8 mouse cellular contexts compared by ENCODE assay signal in genomic region chr8:111299363-111299820, GRCm38 (mm10). TPM values are rescaled to one million over a fixed set of nuclear protein-coding genes. Genes with fewer than 3 reads are reported as not detected.
DNase-seq lines count a peak whose midpoint lies in the region; ATAC-seq lines count a peak whose summit lies in the region.

No protein-coding gene starts in this region.

- ATAC-seq in embryonic facial prominence, embryonic 12.5 days (ENCODE audit: insufficient number of reproducible peaks, insufficient read depth, low FRiP score, low TSS enrichment) = no peak
- peak; percentile 25; the same call in 1 of the 2 replicates for ATAC-seq in heart, embryonic 11.5 days (replicated peaks; ENCODE audit: insufficient number of reproducible peaks, low FRiP score, low TSS enrichment)
- peak; percentile 26 for ATAC-seq in kidney, embryonic 15.5 days (replicated peaks; ENCODE audit: low FRiP score)
- peak; percentile 33 for ATAC-seq in liver, embryonic 13.5 days (ENCODE audit: low read depth)
- ATAC-seq in stomach, embryonic 15.5 days (ENCODE audit: insufficient read depth, low FRiP score, low read depth) = no peak; the same call in 1 of the 2 replicates

- H3K36me3 ChIP-seq in embryonic facial prominence, embryonic 12.5 days = peaks cover 22% of the 10 kb centered on the region
- peaks cover 13% of the 10 kb centered on the region for H3K36me3 ChIP-seq in heart, embryonic 11.5 days (ENCODE audit: control insufficient read depth, insufficient read depth, low read length)
- H3K36me3 ChIP-seq in kidney, embryonic 15.5 days = peaks cover 24% of the 10 kb centered on the region
- H3K36me3 ChIP-seq in liver, embryonic 13.5 days = peaks cover 31% of the 10 kb centered on the region
- peaks cover 11% of the 10 kb centered on the region for H3K36me3 ChIP-seq in stomach, embryonic 15.5 days

- H3K4me3 ChIP-seq in embryonic facial prominence, embryonic 12.5 days = peak overlapping the region; percentile 61
- peak overlapping the region; percentile 97 for H3K4me3 ChIP-seq in heart, embryonic 11.5 days (ENCODE audit: low read depth, low read length)
- H3K4me3 ChIP-seq in kidney, embryonic 15.5 days (replicated peaks) = peak overlapping the region; percentile 86
- peak overlapping the region; percentile 98 for H3K4me3 ChIP-seq in liver, embryonic 13.5 days (replicated peaks)
- peak overlapping the region; percentile 94 for H3K4me3 ChIP-seq in stomach, embryonic 15.5 days (replicated peaks)

- H3K27ac ChIP-seq in embryonic facial prominence, embryonic 12.5 days = peak overlapping the region; percentile 94
- H3K27ac ChIP-seq in heart, embryonic 11.5 days (ENCODE audit: low read depth, low read length) = peak overlapping the region; percentile 94
- H3K27ac ChIP-seq in kidney, embryonic 15.5 days = peak overlapping the region; percentile 97
- H3K27ac ChIP-seq in liver, embryonic 13.5 days = peak overlapping the region; percentile 93
- peak overlapping the region; percentile 95 for H3K27ac ChIP-seq in stomach, embryonic 15.5 days

- H3K27me3 ChIP-seq in embryonic facial prominence, embryonic 12.5 days = no peaks in the 10 kb centered on the region
- H3K27me3 ChIP-seq in heart, embryonic 11.5 days (ENCODE audit: control insufficient read depth, insufficient read depth, low read length) = no peaks in the 10 kb centered on the region
- H3K27me3 ChIP-seq in kidney, embryonic 15.5 days = no peaks in the 10 kb centered on the region
- no peaks in the 10 kb centered on the region for H3K27me3 ChIP-seq in liver, embryonic 13.5 days
- H3K27me3 ChIP-seq in stomach, embryonic 15.5 days (replicated peaks) = no peaks in the 10 kb centered on the region

- H3K4me1 ChIP-seq in embryonic facial prominence, embryonic 12.5 days = peaks cover 7% of the 10 kb centered on the region
- no peaks in the 10 kb centered on the region for H3K4me1 ChIP-seq in heart, embryonic 11.5 days (ENCODE audit: control insufficient read depth, insufficient read depth, low read length)
- peaks cover 11% of the 10 kb centered on the region for H3K4me1 ChIP-seq in kidney, embryonic 15.5 days
- peaks cover 38% of the 10 kb centered on the region for H3K4me1 ChIP-seq in liver, embryonic 13.5 days (replicated peaks)
- peaks cover 8% of the 10 kb centered on the region; the same call in 1 of the 2 replicates for H3K4me1 ChIP-seq in stomach, embryonic 15.5 days

- H3K4me2 ChIP-seq in embryonic facial prominence, embryonic 12.5 days (replicated peaks) = peak overlapping the region; percentile 62
- H3K4me2 ChIP-seq in heart, embryonic 11.5 days = peak overlapping the region; percentile 60
- peak overlapping the region; percentile 65 for H3K4me2 ChIP-seq in kidney, embryonic 15.5 days
- H3K4me2 ChIP-seq in liver, embryonic 13.5 days = peak overlapping the region; percentile 71
- peak overlapping the region; percentile 64 for H3K4me2 ChIP-seq in stomach, embryonic 15.5 days

- DNase-seq in A20 (ENCODE audit: low read depth, low spot score) = peak; percentile 89
- DNase-seq in adrenal gland, adult 2 months = peak; percentile 68
- DNase-seq in liver, embryonic 13.5 days = peak; percentile 69
- DNase-seq in naive thymus-derived CD4-positive, alpha-beta T cell, adult 2 months (ENCODE audit: low read depth) = peak; percentile 70

- H3K9me3 ChIP-seq in embryonic facial prominence, embryonic 12.5 days = no peaks in the 10 kb centered on the region
- no peaks in the 10 kb centered on the region for H3K9me3 ChIP-seq in heart, embryonic 11.5 days (replicated peaks; ENCODE audit: control insufficient read depth, low read length)
- no peaks in the 10 kb centered on the region for H3K9me3 ChIP-seq in kidney, embryonic 15.5 days (replicated peaks)
- H3K9me3 ChIP-seq in liver, embryonic 13.5 days (replicated peaks) = no peaks in the 10 kb centered on the region
- H3K9me3 ChIP-seq in stomach, embryonic 15.5 days = no peaks in the 10 kb centered on the region

- H3K9ac ChIP-seq in embryonic facial prominence, embryonic 12.5 days = peak overlapping the region; percentile 90
- H3K9ac ChIP-seq in heart, embryonic 11.5 days (ENCODE audit: low read depth, low read length) = peak overlapping the region; percentile 95
- peak overlapping the region; percentile 92 for H3K9ac ChIP-seq in kidney, embryonic 15.5 days
- H3K9ac ChIP-seq in liver, embryonic 13.5 days = peak overlapping the region; percentile 99
- H3K9ac ChIP-seq in stomach, embryonic 15.5 days = peak overlapping the region; percentile 87

- under 1% methylated on average over 28 of the region's 28 CpGs for WGBS in embryonic facial prominence, embryonic 12.5 days
- WGBS in heart, embryonic 11.5 days (ENCODE audit: insufficient replicate concordance) = under 1% methylated on average over 28 of the region's 28 CpGs
- under 1% methylated on average over 28 of the region's 28 CpGs for WGBS in kidney, embryonic 15.5 days
- under 1% methylated on average over 28 of the region's 28 CpGs for WGBS in liver, embryonic 13.5 days (ENCODE audit: insufficient replicate concordance)
- under 1% methylated on average over 28 of the region's 28 CpGs for WGBS in stomach, embryonic 15.5 days

RNA-seq across cellular contexts. Expression of gene Rfwd3, which starts 0.6 kb away (rescaled TPM):
- 10 to 100 TPM; 50.1 to 54.4 TPM for total RNA-seq in adrenal gland, adult 2 months (2021)
- 11.6 and 13.6 TPM in 2 replicates for polyA plus RNA-seq in adrenal gland, adult 2 months (2012; rRNA removed)
- polyA plus RNA-seq in embryonic facial prominence, embryonic 12.5 days (2016; fragmentation: Nextera tagmentation; extraction: Ambion mirVana) = 67.8 and 68.4 TPM in 2 replicates
- polyA plus RNA-seq in heart, embryonic 11.5 days (2014; fragmentation: Nextera tagmentation; extraction: Ambion mirVana) = 43.8 and 46.6 TPM in 2 replicates
- polyA plus RNA-seq in kidney, embryonic 15.5 days (2015; fragmentation: Nextera tagmentation; extraction: Ambion mirVana) = 69.1 and 72.4 TPM in 2 replicates
- polyA plus RNA-seq in liver, embryonic 13.5 days (2015; fragmentation: Nextera tagmentation; extraction: Ambion mirVana) = 45.7 and 60.4 TPM in 2 replicates
- 45.2 and 52.3 TPM in 2 replicates for polyA plus RNA-seq in stomach, embryonic 15.5 days (2015; fragmentation: Nextera tagmentation; extraction: Ambion mirVana)

RNA-seq across cellular contexts. Expression of gene Mlkl, which starts 38.6 kb away (rescaled TPM):
- total RNA-seq in adrenal gland, adult 2 months (2021) = 10 to 100 TPM in 1 of 2 experiments, 1 to 10 TPM in 1; 8.4 to 25.0 TPM
- polyA plus RNA-seq in adrenal gland, adult 2 months (2012; rRNA removed) = 1.1 and 2.0 TPM in 2 replicates
- polyA plus RNA-seq in embryonic facial prominence, embryonic 12.5 days (2016; fragmentation: Nextera tagmentation; extraction: Ambion mirVana) = 0.25 and 0.35 TPM in 2 replicates
- 1.7 and 2.6 TPM in 2 replicates for polyA plus RNA-seq in heart, embryonic 11.5 days (2014; fragmentation: Nextera tagmentation; extraction: Ambion mirVana)
- 1.8 and 2.2 TPM in 2 replicates for polyA plus RNA-seq in kidney, embryonic 15.5 days (2015; fragmentation: Nextera tagmentation; extraction: Ambion mirVana)
- polyA plus RNA-seq in liver, embryonic 13.5 days (2015; fragmentation: Nextera tagmentation; extraction: Ambion mirVana) = 2.5 and 2.8 TPM in 2 replicates
- polyA plus RNA-seq in stomach, embryonic 15.5 days (2015; fragmentation: Nextera tagmentation; extraction: Ambion mirVana) = 2.4 TPM in 2 replicates

RNA-seq across cellular contexts. Expression of gene Glg1, which starts 40.4 kb away (rescaled TPM):
- 100 to 1,000 TPM; 100 to 110 TPM for total RNA-seq in adrenal gland, adult 2 months (2021)
- polyA plus RNA-seq in adrenal gland, adult 2 months (2012; rRNA removed) = 48.1 and 52.6 TPM in 2 replicates
- 95.2 and 97.6 TPM in 2 replicates for polyA plus RNA-seq in embryonic facial prominence, embryonic 12.5 days (2016; fragmentation: Nextera tagmentation; extraction: Ambion mirVana)
- 61.3 and 74.9 TPM in 2 replicates for polyA plus RNA-seq in heart, embryonic 11.5 days (2014; fragmentation: Nextera tagmentation; extraction: Ambion mirVana)
- polyA plus RNA-seq in kidney, embryonic 15.5 days (2015; fragmentation: Nextera tagmentation; extraction: Ambion mirVana) = 76.0 and 78.0 TPM in 2 replicates
- 14.3 and 17.1 TPM in 2 replicates for polyA plus RNA-seq in liver, embryonic 13.5 days (2015; fragmentation: Nextera tagmentation; extraction: Ambion mirVana)
- 63.4 and 63.7 TPM in 2 replicates for polyA plus RNA-seq in stomach, embryonic 15.5 days (2015; fragmentation: Nextera tagmentation; extraction: Ambion mirVana)

Comparison
In these comparisons a context has a peak if more than half of its experiments do, and no peak if none do; other contexts are left out.
1. ATAC-seq: peak in heart, embryonic 11.5 days (single experiment), kidney, embryonic 15.5 days (single experiment) and liver, embryonic 13.5 days (single experiment); none in embryonic facial prominence, embryonic 12.5 days (single experiment) and stomach, embryonic 15.5 days (single experiment).
2. Peak in every context shown above with its lines, with median percentiles within 50 percentile points of each other: DNase-seq, H3K27ac ChIP-seq, H3K4me2 ChIP-seq, H3K4me3 ChIP-seq and H3K9ac ChIP-seq.